Mouse (Mus musculus) erythroblast, embryonic 14.5 days (primary cell): ENCODE data around the gene Slc39a1.
"Not testable (repeated sequence)": the region's sequence is repeated elsewhere in the genome, so short reads cannot be mapped to it uniquely, and the experiment has no call there.

Experiments used
- GATA1 ChIP-seq: IDR thresholded peaks from 2 replicates; pipeline ENCODE4 v1.6.1; 2012; ENCODE audit warnings: low read length, inconsistent platforms, mixed read lengths
- TAL1 ChIP-seq: IDR thresholded peaks from 3 replicates; pipeline ENCODE4 v1.6.1; 2012; ENCODE audit warnings: low read length, inconsistent platforms, mixed read lengths

DNA sequence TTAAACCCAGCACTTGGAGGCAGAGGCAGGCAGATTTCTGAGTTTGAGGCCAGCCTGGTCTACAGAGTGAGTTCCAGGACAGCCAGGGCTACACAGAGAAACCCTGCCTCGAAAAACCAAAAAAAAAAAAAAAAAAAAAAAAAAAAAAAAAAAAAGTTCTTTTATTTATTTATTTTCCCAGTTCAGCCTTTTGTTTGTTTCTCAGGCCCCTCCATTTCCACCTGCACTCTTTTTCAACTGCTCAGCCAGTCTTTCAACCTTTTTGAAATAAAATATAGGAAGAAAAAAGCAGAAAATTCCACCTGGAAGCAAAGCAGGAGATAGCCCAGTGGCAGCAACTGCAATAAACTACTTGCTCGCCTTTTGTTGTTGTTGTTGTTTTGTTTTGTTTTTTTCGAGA is 41.4 kb downstream of the Slc39a1 start:
- not testable (repeated sequence) for TF ChIP-seq TAL1, GATA1
